Mouse (Mus musculus): ENCODE data around the gene Nrm.

The Nrm gene

DNA sequence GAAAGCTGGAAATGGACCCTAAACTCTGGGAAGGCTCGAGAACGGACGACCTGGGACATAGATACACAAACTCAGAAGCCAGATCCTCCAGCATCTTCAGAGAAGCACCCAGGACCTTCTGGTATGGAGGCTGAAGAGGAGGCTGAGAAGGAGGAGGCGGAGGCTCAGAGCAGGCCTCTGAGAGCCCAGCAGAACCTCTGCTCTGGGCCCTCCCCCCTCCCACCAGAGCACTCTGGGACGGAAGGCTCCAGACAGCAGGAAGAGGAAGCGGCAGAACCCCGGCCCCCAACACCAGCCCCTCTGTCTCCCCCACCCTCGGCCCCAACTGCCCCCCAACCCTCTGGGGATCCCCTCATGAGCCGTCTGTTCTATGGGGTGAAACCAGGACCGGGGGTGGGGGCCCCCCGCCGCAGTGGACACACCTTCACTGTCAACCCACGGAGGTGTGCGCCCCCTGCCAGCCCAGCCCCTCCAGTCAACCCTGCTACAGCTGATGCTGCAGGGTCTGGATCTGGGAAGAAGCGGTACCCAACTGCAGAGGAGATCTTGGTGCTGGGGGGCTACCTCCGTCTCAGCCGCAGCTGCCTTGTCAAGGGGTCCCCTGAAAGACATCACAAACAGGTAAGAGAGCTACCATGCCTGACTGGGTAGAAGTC is 7.2 kb downstream of the Nrm start:
- DNase-seq = no peak

- DNase-seq = no peak
These were observed 7.8 kb downstream of the Nrm start for GRCm38 (mm10) chr17:35868961-35869345.

- DNase-seq = no peak
These were observed 8.4 kb downstream of the Nrm start for GRCm38 (mm10) chr17:35869346-35870067.

DNA sequence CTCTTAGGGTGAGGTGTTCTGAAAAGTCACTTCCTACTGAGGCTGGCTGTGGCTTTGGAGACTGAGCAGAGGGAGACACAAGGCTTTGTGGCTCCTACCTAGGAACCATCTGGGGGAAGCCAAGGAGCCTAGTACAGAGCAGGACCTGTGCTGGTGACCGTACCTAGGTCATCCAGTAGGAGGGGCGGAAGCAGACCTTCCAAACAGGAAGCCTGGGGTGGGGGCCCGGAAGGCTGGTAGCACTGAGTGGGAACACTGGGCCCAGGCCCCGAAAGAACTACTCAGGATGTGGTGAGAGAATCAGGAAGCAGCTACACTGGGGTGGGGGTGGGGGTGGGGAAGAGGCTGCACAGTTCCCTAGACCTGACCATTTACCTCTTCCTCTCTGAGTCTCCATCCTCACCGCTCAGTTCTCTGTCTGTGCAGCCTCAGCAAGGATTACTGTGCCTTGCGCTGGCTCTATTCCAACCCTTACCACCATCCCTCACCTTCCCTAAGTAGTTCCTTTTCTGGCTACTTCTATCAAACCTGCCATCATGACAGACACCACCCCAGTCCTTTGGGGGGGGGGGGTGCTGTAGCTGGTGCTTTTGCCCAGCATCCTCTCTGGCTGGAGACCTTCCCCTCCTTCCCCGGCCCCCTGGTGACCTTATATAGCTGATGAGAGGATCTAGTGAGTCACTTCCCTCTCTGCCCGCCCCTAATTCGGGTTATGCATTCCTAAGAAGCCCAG is 9.2 kb downstream of the Nrm start:
- DNase-seq = peak; percentile 69

GRCm38 (mm10) chr17:35870884-35871696 is 10.0 kb downstream of the Nrm start:
- no peak for DNase-seq

DNA sequence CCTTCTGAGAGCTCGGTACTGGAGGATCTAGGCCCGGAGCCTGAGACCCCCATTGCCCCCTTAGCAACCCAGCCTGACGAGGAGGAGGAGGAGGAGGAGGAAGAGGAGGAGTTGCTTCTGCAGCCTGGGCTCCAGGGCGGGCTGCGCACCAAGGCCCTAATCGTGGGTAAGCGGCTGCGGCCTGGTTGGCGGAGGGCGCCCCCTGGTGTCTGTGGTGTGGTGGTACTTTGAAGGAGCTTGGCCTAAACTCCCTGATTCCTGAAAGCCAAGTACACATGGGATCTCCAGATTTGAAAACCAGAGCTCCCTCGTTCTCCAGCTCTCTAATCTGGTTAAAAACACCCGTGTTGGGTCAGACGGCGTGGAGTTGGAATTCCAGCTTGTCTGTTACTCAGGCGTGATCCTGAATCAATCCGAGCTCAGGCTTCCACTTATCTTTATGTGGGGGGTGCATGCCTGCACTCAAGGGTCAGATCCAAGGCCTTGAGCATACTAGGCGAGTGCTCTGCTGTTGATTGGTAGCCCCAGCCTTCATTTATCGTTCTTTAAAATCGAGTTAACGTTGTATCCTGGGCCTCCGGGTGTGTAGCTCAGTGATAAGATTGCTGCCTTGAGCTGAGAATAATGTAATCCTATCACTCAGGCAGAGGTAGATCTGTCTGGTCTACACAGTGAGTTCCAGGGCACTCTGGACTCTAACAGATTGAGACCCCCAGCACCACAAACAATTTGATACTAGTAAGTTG is 12.8 kb downstream of the Nrm start:
- DNase-seq = peak; percentile 76

GRCm38 (mm10) chr17:35874721-35875120 is 13.6 kb downstream of the Nrm start:
- peak; percentile 51 for DNase-seq

GRCm38 (mm10) chr17:35879245-35880057 is 18.3 kb downstream of the Nrm start, which contains the start of gene Dhx16:
Gene Dhx16, plus strand, starts transcription at chr17:35879819.
- peak; percentile 93 for DNase-seq

DNA sequence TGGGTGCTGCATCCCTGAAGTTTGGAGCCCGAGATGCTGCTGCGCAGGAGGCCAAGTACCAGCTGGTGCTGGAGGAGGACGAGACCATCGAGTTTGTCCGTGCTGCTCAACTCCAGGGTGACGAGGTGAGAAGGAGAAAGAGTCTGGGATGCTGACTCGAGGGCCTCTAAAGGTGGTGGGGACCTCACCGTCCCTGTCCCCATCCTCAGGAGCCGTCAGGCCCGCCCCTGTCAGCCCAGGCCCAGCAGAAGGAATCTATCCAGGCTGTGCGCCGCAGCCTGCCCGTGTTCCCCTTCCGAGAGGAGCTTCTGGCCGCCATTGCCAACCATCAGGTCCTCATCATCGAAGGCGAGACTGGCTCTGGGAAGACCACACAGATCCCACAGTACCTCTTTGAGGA is 21.8 kb downstream of the Nrm start:
- no peak for DNase-seq

DNA sequence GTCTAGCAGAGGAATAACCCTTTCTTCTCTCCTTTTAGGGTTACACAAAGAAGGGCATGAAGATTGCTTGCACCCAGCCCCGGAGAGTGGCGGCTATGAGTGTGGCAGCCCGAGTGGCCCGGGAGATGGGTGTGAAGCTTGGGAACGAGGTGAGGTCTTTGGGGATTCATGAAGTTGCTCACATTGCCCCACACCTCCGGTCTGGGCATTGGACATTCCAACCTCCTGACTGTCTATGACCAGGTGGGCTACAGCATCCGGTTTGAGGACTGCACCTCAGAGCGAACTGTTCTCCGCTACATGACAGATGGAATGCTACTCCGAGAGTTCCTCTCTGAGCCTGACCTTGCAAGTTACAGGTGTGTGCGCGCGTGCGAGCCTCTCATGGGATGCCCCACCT is 22.7 kb downstream of the Nrm start:
- no peak for DNase-seq

- no peak for DNase-seq
These were observed 26.6 kb downstream of the Nrm start for GRCm38 (mm10) chr17:35887725-35888124.

GRCm38 (mm10) chr17:35896781-35897643 is 35.9 kb downstream of the Nrm start, which contains the start of gene 2310061I04Rik:
Gene 2310061I04Rik, minus strand, starts transcription at chr17:35897431.
- DNase-seq = peak; percentile 91

DNA sequence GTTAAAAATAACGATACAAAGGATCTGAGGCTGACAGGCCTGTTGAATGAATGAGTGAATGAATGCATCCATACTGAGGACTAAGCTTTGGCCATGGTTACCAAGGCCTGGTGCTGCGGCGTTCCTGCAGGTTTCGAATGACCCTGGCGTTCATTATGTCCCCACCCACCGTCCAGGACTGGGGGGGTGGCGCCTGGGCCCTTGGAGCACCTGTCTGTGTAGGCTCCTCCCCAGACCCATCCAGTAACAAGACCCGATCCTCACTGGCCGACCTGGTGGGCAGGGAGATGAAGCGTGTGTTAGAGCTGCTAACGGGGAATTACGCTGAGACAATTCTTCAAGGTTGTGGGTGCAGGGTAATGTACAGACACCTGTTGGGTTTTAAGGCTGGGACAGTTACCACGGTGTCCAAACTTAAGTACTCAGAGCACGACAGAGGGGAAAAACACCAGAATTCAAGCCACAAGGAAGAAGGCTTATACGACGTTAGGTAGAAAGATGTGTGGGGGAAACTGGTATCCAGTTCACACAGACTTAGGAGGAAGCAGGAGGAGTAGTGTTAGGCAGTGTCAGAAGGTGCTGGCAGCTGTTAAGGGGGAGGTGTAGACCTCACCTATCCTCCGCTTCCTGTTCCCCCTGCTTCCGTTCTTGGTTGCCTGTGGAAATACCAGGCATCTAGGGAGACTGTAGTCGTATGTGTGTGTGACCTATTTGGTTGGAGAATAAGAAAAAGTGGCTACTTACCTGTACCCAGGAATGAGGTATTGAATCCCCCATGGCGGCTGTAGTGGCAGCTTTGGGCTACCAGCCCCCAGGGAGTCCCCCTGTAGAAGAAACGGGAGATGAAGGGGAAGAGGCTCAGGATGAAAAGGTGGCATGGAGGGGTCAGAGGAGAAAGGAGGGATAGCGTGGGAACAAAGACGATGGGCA is 36.8 kb downstream of the Nrm start:
- DNase-seq = peak; percentile 50

DNA sequence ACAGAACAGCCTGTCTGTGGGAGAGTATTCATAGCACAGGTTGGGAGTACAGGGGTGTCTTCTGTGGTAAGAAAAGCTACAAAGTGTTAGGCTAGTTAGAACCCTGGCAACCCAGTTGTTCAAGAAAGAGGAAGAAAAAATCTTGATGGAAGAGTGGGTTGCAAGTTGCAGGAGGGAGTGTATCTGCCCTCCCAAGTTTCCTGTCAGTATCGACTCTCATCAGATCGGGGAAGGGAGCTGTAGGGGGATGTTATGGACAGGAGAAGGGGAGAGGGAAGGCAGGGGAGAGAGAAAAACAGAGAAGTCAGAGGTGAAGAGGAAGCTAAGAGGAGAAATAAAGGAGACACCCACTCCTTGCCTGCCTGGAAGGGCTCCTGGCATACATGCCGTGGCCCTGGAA is 39.5 kb downstream of the Nrm start:
- no peak for DNase-seq

- DNase-seq = peak; percentile 83
These were observed 42.3 kb downstream of the Nrm start for GRCm38 (mm10) chr17:35903343-35903991.

DNA sequence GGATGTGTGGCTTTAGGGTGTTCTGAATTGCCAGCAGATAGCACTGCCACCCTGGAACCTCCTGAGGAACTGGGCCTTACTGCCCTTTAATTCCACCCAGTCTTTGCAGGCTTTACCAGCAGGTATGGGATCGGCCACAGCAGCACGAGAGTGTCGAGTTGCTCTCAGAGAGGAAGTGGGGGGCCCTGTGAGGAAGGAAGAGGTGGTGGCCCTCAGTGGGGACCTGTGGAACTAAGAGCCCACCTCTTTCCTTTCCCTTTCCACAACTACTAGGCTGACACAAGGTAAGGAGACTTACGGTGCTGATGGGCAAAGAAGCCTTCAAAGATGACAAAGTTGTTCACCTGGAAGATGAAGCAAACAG is 42.9 kb downstream of the Nrm start:
- DNase-seq = no peak

- DNase-seq = no peak
These were observed 44.5 kb downstream of the Nrm start for GRCm38 (mm10) chr17:35905587-35905986.

DNA sequence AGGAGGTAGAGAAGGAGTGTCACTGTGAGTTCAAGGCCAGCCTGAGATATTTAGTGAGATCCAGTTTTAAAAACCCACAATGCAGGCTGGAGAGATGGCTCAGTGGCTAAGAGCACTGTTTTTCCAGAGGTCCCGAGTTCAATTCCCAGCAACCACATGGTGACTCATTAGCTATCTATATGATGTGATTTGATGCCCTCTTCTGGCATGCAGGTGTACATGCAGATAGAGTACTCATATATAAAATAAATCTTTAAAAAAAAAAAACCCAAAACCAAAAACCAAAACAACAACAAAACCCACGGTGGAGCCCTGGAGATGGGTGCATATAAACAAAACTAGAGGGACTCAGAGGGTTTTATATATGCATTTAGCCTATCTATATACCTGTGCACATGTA is 46.5 kb downstream of the Nrm start:
- no peak for DNase-seq

Data from kidney, adult 11 months (tissue).